Mouse (Mus musculus): ENCODE results near the gene Prkar2b. TPM values are rescaled to one million over a fixed set of nuclear protein-coding genes. Genes with fewer than 3 reads are reported as not detected.

The Prkar2b gene
- total and polyA plus RNA-seq, 3 experiments = 15.7 to 154 (median 34.1) TPM

DNA sequence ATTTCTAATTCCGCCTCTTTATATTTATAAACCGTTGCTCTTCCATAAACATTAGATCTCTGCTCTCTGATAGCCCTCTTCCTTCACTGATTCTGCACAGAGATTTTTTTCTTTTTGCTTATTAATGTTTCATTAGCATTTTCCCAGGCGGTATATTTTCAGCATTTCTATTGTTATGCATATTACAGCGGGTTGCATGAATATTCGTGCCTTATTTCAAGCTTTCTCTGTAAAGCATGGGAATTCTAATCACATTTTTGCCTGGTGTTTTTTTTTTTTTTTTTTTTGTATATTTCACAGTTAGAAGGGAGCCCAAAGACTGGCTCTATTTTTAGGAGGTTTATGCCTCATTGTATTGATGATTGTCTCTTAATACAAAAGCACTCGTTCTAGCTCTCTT, 13.2 kb upstream of the Prkar2b start (continued):
- TF ChIP-seq USF2 (IDR thresholded peaks at IDR 0.05; ENCODE audit: borderline replicate concordance in 1 of 2, insufficient read depth in 1 of 2, low read depth in 1 of 2, low read length in 2 of 2) (no peak), HCFC1 (IDR thresholded peaks at IDR 0.05; ENCODE audit: low read depth, low read length) (no peak), ZMIZ1 (IDR thresholded peaks at IDR 0.05; ENCODE audit: low read depth, low read length) (no peak)

DNA sequence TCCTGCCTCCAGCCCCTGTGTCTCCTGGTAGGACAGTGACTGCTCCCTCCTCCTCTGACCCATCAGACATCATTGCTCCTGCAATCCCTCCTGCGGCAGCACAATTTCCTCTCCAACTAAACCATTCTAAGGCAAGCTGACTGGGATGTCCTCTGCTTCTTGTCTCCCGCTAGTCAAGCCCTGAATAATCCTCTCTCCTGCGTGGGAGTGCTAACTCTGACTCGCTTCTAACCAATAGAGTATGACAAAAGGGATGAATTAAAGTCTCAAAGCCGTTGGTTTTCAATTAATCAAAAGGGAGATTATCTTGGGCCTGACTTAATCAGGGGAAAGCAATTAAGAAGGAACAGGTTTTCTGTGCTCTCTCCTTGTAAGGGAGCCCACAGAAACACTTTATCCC, 4.9 kb upstream of the Prkar2b start:
- DNase-seq (ENCODE audit: low read depth, low spot score) = no peak
- Histone ChIP-seq H3K27me3 (ENCODE audit: control insufficient read depth in 1 of 2, insufficient read depth in 2 of 2, low read length in 2 of 2) (no peaks in the 10 kb centered on the region), H3K9ac (ENCODE audit: control insufficient read depth, low read depth, low read length, poor library complexity, severe bottlenecking) (no peak overlapping the region), H3K4me3 (ENCODE audit: control insufficient read depth in 1 of 2, insufficient read depth in 1 of 2, low read depth in 2 of 2, low read length in 2 of 2) (no peak overlapping the region), H3K9me3 (replicated peaks; ENCODE audit: insufficient read depth, low read length) (no peaks in the 10 kb centered on the region), H3K27ac (ENCODE audit: control insufficient read depth, low read depth, low read length) (no peak overlapping the region), H3K79me2 (ENCODE audit: control insufficient read depth, insufficient read depth, low read length, poor library complexity) (peaks cover 2% of the 10 kb centered on the region), H3K4me1 (ENCODE audit: control insufficient read depth in 1 of 2, insufficient read depth in 2 of 2, low read length in 2 of 2) (no peaks in the 10 kb centered on the region), H3K36me3 (ENCODE audit: control insufficient read depth in 1 of 2, insufficient read depth in 2 of 2, low read length in 2 of 2) (peaks cover 0 to 5% of the 10 kb centered on the region in 2 experiments; a peak in 1 of 4 replicates)
- TF ChIP-seq CHD1 (IDR thresholded peaks at IDR 0.05; ENCODE audit: low read depth, low read length) = no peak
- TF ChIP-seq TCF12 (IDR thresholded peaks at IDR 0.05; ENCODE audit: low read depth, low read length) = no peak
- no peak for TF ChIP-seq RCOR1 (IDR thresholded peaks at IDR 0.05; ENCODE audit: low read depth, low read length)
- TF ChIP-seq SMC3 (IDR thresholded peaks at IDR 0.05; ENCODE audit: low read depth, low read length) = no peak
- no peak for TF ChIP-seq MYC (IDR thresholded peaks at IDR 0.05; ENCODE audit: low read depth, low read length)
- TF ChIP-seq POLR2A (IDR thresholded peaks at IDR 0.05; ENCODE audit: control insufficient read depth in 1 of 2, insufficient read depth in 1 of 2, low read depth in 1 of 2, low read length in 2 of 2, poor library complexity in 1 of 2) = no peak
- no peak for TF ChIP-seq TAL1 (IDR thresholded peaks at IDR 0.05; ENCODE audit: low read length)
- no peak for TF ChIP-seq ZNF384 (IDR thresholded peaks at IDR 0.05; ENCODE audit: low read depth, low read length)
- no peak for TF ChIP-seq UBTF (IDR thresholded peaks at IDR 0.05; ENCODE audit: borderline replicate concordance, insufficient read depth, low read depth, low read length)
- no peak for TF ChIP-seq GATA1 (IDR thresholded peaks at IDR 0.05; ENCODE audit: low read depth, low read length)
- no peak for TF ChIP-seq ZKSCAN1 (IDR thresholded peaks at IDR 0.05; ENCODE audit: low read depth, low read length)
- no peak for TF ChIP-seq E2F4 (IDR thresholded peaks at IDR 0.05; ENCODE audit: borderline replicate concordance, low read depth, low read length)
- no peak for TF ChIP-seq POLR2AphosphoS2 (IDR thresholded peaks at IDR 0.05; ENCODE audit: low read length)
- no peak for TF ChIP-seq MEF2A (IDR thresholded peaks at IDR 0.05; ENCODE audit: extremely low read depth, insufficient replicate concordance, low read depth, low read length, poor library complexity, severe bottlenecking)
- no peak for TF ChIP-seq POLR2AphosphoS5 (IDR thresholded peaks at IDR 0.05; ENCODE audit: borderline replicate concordance, low read depth, low read length)
- TF ChIP-seq ZC3H11A (IDR thresholded peaks at IDR 0.05; ENCODE audit: low read depth, low read length) = no peak

Data from MEL (cell line).